Mouse (Mus musculus): ENCODE measurements around the gene Jagn1.

Jagn1 gene

GRCm38 (mm10) chr6:113442442-113443090 lies at the start of gene Jagn1:
Gene Jagn1 (plus strand): TSS chr6:113442569.
- peak; percentile 98 for DNase-seq (ENCODE audit: low read depth, low spot score)

DNA sequence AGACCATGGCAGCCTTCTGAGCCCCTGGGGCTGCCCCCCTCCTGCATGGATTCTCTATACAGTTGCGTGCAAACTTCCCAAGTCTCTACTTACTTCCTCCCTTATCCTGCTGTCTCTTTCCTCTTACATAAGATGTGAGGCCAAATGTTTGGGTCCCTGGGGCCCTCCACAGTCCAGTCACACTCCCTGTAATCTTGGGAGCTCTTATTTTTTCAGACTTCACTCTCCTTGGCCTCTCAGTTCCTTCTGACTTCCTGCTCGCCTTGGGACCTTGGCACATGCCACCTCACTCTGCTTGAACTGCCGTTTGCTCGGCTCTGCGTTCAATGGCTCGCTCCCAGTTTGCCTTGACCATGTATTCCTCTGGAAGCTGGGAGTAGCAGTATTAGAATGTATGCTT lies 48.4 kb upstream of the Jagn1 start:
- no peak for DNase-seq (ENCODE audit: low read depth, low spot score)

DNA sequence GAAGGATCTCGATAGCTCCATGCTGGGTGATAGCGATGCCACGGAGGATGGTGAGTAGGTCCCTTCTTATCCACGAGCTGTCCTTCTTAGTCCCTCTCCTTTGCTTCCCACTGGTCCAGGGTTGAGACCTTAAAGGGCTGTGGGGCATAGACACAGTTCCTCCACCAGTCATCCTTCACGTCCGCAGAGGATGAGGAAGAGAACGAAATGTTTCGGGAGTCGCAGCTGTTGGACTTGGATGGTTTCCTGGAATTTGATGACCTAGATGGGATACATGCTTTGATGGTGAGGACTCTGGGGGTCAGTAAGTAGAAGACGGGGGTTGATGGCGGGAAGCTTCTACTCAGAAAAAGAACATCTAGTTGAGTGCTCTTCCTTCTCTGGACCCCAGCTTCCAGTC lies 47.6 kb upstream of the Jagn1 start:
- no peak for DNase-seq (ENCODE audit: low read depth, low spot score)

GRCm38 (mm10) chr6:113395501-113395900 lies 46.9 kb upstream of the Jagn1 start:
- DNase-seq (ENCODE audit: low read depth, low spot score), result peak; percentile 27

GRCm38 (mm10) chr6:113396270-113397030 lies 45.9 kb upstream of the Jagn1 start:
- no peak for DNase-seq (ENCODE audit: low read depth, low spot score)

- no peak for DNase-seq (ENCODE audit: low read depth, low spot score)
Measured at GRCm38 (mm10) chr6:113402094-113402493, 40.3 kb upstream of the Jagn1 start.

DNA sequence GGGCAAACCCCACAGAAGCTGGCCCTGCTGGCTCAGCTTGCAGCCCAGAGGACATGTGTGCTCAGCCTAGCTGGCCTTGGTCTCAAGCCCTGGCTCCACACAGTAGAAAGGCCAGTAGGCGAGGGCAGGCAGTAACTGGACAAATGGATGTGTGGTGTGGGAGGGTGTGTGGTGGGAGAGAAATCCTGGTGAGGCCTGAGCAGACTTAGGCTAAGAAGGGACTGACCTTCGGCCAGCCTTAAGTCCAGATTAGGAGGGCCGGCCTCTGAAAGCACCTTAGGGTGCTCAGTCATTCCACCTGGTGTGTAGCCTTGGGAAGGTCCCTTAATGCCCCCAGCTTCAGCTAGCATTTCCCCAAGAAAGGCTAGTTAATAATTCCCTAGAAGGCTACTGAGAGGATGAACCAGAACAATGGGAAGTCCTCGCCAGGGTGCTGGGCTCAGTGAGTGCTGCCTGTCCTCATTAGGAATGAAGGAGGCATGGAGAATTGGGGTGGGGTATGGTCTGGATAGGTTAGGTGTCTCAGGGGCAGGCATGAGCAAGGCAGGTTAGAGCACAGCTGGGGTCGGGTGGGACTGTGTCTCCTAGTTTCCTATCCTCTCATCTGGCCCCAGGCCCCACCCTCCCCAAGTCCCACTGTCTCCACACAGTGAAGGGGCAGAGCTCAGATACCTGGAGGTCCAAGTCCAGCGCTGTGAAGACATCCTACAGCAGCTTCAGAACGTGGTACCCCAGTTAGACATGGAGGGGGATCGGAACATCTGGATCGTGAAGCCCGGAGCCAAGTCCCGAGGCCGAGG lies 37.5 kb upstream of the Jagn1 start:
- DNase-seq (ENCODE audit: low read depth, low spot score), result no peak

DNA sequence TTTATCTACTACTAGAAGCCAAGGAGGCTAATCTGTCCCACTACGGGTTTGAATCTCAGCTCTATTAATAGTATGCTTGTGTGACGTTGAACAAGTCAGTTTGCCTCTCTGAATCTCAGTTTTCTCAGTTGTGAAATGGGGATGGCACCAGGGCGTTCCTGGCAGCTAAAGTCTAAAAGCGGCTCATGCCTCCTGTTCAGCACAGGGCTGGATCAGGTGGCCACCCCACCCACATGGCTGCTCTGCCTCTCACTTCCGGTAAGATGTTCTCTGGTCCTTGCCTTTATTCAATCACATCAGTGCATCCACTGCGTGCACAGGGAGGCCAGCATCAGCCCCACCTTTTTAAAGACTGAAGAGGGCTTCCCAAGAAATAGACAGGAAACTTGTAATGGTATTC lies 36.9 kb upstream of the Jagn1 start:
- DNase-seq (ENCODE audit: low read depth, low spot score), result no peak

- DNase-seq (ENCODE audit: low read depth, low spot score), result peak; percentile 42
Measured at GRCm38 (mm10) chr6:113406683-113407082, 35.7 kb upstream of the Jagn1 start.

- DNase-seq (ENCODE audit: low read depth, low spot score), result no peak
Measured at GRCm38 (mm10) chr6:113410001-113410400, 32.4 kb upstream of the Jagn1 start.

DNA sequence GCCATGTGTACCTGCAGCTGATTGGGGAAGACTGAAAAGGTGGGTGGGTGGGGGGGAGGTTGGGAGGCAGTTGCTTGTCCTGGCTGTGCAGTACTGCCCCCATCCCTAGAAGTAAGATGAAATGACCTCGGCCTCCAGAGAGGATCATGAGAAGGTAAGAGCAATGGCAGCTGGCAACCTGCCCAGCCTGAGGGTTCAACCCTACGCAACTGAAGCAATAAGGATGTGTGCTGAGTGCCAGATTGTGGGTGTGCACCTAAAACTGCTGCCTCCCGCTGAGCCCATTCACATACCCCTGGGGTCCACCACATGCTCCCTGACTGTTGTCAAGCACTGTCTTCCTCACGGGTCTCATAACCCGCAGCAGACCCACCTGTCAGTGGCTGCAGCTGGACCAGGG lies 26.0 kb upstream of the Jagn1 start:
- DNase-seq (ENCODE audit: low read depth, low spot score), result no peak

GRCm38 (mm10) chr6:113418441-113419198 lies 23.7 kb upstream of the Jagn1 start:
- DNase-seq (ENCODE audit: low read depth, low spot score), result no peak

DNA sequence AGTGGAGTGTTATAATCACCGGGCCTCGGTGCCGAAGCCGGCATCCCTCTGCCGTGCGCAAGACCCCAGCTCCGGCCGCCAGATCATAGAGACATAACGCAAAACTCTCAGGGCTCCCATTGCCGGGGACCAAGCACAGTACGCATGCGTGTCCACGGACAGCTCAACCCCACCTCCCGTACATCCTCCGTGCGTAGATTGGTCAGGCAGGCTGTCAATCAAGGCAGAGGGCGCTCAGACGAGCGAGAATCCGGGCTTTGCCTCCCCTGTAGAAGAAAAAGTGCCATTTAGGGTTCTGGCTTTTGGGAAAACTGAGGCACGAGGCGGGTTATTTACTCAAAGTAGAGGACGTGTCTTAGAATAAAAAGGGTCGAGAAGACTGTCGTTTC lies 23.2 kb upstream of the Jagn1 start, which contains the start of gene Rpusd3:
TSS of gene Rpusd3 (minus strand) at position 142 of the 389 bp plus-strand sequence.
- peak; percentile 99 for DNase-seq (ENCODE audit: low read depth, low spot score)

GRCm38 (mm10) chr6:113423000-113423399 lies 19.4 kb upstream of the Jagn1 start:
- no peak for DNase-seq (ENCODE audit: low read depth, low spot score)

DNA sequence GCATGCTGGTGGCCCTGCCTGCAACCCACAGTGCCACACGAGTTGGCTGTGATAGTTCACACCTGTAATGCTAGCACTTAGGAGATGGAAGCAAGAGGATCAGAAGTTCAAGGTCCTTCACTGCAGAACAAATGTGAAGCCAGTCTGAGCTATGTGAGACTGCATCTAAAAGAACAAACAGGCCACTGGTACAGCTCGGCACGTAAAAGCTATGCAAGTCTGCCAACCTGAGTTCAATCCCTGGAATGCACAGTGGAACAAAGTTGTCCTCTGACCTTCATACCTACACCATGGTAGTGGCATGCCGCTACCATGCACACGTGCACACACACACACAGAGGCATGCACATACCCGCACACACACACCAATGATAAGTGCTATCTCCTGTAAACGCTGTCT lies 18.2 kb upstream of the Jagn1 start:
- DNase-seq (ENCODE audit: low read depth, low spot score), result no peak

- DNase-seq (ENCODE audit: low read depth, low spot score), result no peak
Measured at GRCm38 (mm10) chr6:113426696-113427095, 15.7 kb upstream of the Jagn1 start.

- peak; percentile 84 for DNase-seq (ENCODE audit: low read depth, low spot score)
Measured at GRCm38 (mm10) chr6:113427397-113427796, 15.0 kb upstream of the Jagn1 start.

DNA sequence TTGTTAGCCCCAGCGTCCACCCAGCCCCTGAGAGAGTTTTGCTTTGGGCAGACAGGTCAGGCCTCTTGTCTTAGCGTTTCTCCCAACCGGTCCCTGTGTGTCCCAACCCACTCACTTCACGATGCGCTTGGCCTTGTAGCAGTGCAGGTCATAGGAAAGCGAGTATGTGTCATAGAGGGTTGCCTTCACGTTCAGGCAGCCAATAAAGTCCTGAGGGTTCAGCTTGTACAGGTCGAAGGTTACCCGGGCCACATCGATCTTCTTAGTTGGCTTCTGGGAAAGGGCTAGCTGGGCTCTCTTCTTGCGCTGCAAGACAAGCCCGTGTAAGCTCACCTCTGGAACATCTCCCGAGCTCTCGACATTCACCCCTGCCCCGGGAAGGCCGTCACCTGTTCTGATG lies 14.4 kb upstream of the Jagn1 start:
- DNase-seq (ENCODE audit: low read depth, low spot score), result no peak

GRCm38 (mm10) chr6:113429965-113430364 lies 12.4 kb upstream of the Jagn1 start:
- no peak for DNase-seq (ENCODE audit: low read depth, low spot score)

GRCm38 (mm10) chr6:113430846-113431245 lies 11.5 kb upstream of the Jagn1 start:
- DNase-seq (ENCODE audit: low read depth, low spot score), result peak; percentile 64

GRCm38 (mm10) chr6:113431801-113432200 lies 10.6 kb upstream of the Jagn1 start:
- no peak for DNase-seq (ENCODE audit: low read depth, low spot score)

DNA sequence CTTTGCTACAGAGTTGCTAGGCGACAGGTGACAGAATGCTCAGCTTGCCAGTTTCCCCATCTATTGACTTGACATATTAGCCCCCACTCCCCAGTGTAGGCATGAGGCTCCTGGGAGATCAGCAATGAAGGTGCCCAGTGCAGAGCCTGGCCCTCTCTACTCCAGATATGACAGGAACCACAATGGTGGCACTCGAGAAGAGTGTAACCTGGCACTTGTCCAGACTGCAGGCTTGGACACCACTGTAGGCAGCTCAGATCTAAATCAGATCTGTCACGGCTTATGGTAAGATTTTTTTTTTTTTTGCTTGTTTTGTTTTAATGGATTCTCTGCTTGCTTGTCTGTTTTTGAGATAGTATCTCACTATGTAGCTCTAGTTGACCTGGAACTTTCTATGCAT lies 8.7 kb upstream of the Jagn1 start:
- no peak for DNase-seq (ENCODE audit: low read depth, low spot score)
